Mouse (Mus musculus): ENCODE measurements around the gene Rbks. TPM values are rescaled to one million over a fixed set of nuclear protein-coding genes. Genes with fewer than 3 reads are reported as not detected.

Gene Rbks
- polyA plus RNA-seq, 1 experiment from 2014 or later = 3.2 TPM

- Histone ChIP-seq H3K4me3 (no peak overlapping the region), H3K36me3 (no peaks in the 10 kb centered on the region), H3K27me3 (no peaks in the 10 kb centered on the region), H3K27ac (no peak overlapping the region), H3K4me1 (peaks cover 2% of the 10 kb centered on the region; the same call in 1 of the 2 replicates), H3K9ac (no peak overlapping the region), H3K4me2 (no peak overlapping the region), H3K9me3 (no peaks in the 10 kb centered on the region)
- ATAC-seq (ENCODE audit: insufficient number of reproducible peaks, insufficient read depth, low FRiP score, low TSS enrichment, low read depth) = no peak
- WGBS = 56% methylated on average over 5 of the region's 7 CpGs
These were observed 120.9 kb downstream of the Rbks start for GRCm38 (mm10) chr5:31576539-31576975.

Small RNA genes lying within 50 kb of the gene (microRNA-seq; reads per million reads assigned to microRNA genes)
- gene Mir3473e = not detected

Other genes starting within 250 kb of the Rbks start
- 68.7 and 82.2 TPM in 2 replicates for gene Zfp512, start 245.2 kb downstream of the Rbks start, polyA plus RNA-seq (2015; fragmentation: Nextera tagmentation; extraction: Ambion mirVana)
- not detected in 2 replicates for gene 4930548H24Rik, start 211.9 kb downstream of the Rbks start, polyA plus RNA-seq (2015; fragmentation: Nextera tagmentation; extraction: Ambion mirVana)
- gene Gpn1, start 202.9 kb downstream of the Rbks start, polyA plus RNA-seq (2015; fragmentation: Nextera tagmentation; extraction: Ambion mirVana) = 70.6 and 75.4 TPM in 2 replicates
- gene Slc4a1ap, start 170.6 kb downstream of the Rbks start, polyA plus RNA-seq (2015; fragmentation: Nextera tagmentation; extraction: Ambion mirVana) = 36.3 and 37.4 TPM in 2 replicates
- gene Supt7l, start 169.8 kb downstream of the Rbks start, polyA plus RNA-seq (2015; fragmentation: Nextera tagmentation; extraction: Ambion mirVana) = 29.1 and 29.8 TPM in 2 replicates
- gene Mrpl33, start 100.7 kb downstream of the Rbks start, polyA plus RNA-seq (2015; fragmentation: Nextera tagmentation; extraction: Ambion mirVana) = 279 and 345 TPM in 2 replicates
- gene Babam2, start 57 bp upstream of the Rbks start, polyA plus RNA-seq (2015; fragmentation: Nextera tagmentation; extraction: Ambion mirVana) = 50.1 and 53.0 TPM in 2 replicates

All from embryonic facial prominence, embryonic 13.5 days (tissue).